Mouse (Mus musculus) macrophage (primary cell): Measurements from ENCODE around the gene Kcnf1. TPM values are rescaled to one million over a fixed set of nuclear protein-coding genes. Genes with fewer than 3 reads are reported as not detected.

Source experiments
- H3K27ac ChIP-seq: fragments of 350-480 bp; formaldehyde crosslinking; 2 replicates; pipeline ENCODE4 v1.9.0; 2021
- H3K36me3 ChIP-seq: fragments of 350-480 bp; formaldehyde crosslinking; 2 replicates; pipeline ENCODE4 v1.9.0; 2021; ENCODE audit errors: inconsistent target
- H3K4me3 ChIP-seq: fragments of 350-480 bp; formaldehyde crosslinking; 2 replicates; pipeline ENCODE4 v1.9.0; 2021; ENCODE audit errors: inconsistent target
- H3K79me2 ChIP-seq: fragments of 350-480 bp; formaldehyde crosslinking; 2 replicates; pipeline ENCODE4 v1.9.0; 2021; ENCODE audit errors: inconsistent target
- WGBS: methylation state at CpG from one replicate; pipeline ENCODE4 v1.1.7; 2026; ENCODE audit warnings: inconsistent platforms; ENCODE audit not compliant: missing documents; 5-methylcytosine and 5-hydroxymethylcytosine counted together
- polyA plus RNA-seq: library from polyadenylated mRNA; stranded (reverse); fragments of 250-400 nt; gene quantifications from 3 replicates; pipeline ENCODE4 v1.2.4, GENCODE M21; 2018; ENCODE audit warnings: inconsistent platforms

The Kcnf1 gene
- polyA plus RNA-seq, 1 experiment from 2014 or later: not detected

DNA sequence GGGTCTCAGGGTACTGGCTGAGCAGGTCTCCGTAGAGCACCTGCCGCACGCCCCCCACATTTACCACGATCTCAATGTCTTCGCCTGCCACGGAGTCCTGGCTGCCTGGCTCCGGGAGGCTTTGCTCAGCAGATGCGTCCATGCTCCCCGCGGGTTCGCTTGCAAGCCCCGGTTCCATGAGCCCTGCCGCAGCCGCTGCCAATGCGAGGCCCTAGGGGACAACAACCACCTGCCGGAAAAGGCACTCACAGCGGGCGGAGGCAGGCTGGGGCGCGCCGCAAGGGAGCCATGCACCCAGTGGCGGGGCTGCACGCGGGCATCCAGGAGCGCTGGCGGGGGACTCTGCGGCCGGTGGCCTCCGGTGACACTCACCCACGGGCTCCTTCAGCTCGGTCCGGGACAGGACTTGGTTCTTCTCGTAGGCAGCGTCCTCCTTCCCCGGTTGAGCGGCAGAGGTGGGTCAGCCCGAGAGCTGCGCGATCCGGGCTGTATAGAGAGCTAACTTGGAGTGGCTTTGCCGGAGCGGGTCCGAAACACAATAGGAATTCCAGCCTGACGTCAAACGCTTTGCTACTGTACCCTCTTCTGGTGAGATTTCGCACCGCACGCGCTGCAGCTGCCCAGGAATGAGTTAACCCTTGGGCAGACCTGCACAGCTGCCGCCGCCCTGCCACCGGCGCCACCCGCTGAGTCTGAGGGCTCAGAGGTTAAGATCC lies 489 bp downstream of the Kcnf1 start:
- Histone ChIP-seq H3K79me2 (no peaks in the 10 kb centered on the region), H3K27ac (no peak overlapping the region), H3K4me3 (no peak overlapping the region), H3K36me3 (no peaks in the 10 kb centered on the region)
- WGBS: 6% methylated on average over 40 of the region's 54 CpGs

DNA sequence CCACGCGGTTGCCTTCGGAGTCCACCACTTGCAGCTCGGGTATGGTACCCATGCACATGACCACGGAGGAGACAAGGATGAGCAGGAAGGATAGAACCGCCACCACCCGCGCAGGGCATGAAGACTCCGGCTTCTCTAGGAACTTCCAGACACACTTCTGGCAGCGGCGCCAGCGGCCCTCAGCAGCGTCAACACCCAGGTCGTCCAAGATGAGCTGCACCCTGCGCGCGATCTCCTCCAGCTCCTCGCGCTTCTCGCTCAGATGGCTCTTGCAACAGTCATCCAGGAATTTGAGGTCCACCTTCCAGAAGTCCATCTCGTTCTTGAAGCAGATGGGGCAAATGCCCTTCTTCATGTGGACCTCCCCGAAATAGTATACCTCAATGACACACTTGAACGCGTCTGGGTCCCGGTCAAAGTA lies 1.1 kb downstream of the Kcnf1 start:
- H3K36me3 ChIP-seq: no peaks in the 10 kb centered on the region
- H3K79me2 ChIP-seq: no peaks in the 10 kb centered on the region
- H3K4me3 ChIP-seq: no peak overlapping the region
- WGBS: 15% methylated on average over 23 of the region's 25 CpGs
- H3K27ac ChIP-seq: no peak overlapping the region

DNA sequence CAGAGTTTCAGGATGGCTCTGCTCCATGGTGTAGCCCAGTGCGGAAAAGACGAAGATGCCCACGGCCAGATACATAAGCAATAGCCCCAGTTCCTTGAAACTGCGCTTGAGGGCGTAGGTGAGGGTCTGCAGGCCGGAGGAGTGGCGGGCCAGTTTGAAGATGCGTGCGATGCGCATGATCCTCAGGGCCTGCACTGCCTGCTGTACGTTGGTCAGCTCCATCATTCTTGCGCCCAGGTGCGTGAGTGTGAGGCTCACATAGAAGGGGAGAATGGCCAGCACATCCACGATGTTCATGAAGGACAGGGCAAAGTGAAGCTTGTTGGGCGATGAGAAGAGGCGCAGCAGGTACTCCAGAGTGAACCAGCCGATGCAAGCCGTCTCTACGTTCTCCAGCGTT lies 1.6 kb downstream of the Kcnf1 start:
- 84% methylated on average over 18 of the region's 20 CpGs for WGBS
- H3K36me3 ChIP-seq: no peaks in the 10 kb centered on the region
- no peak overlapping the region for H3K4me3 ChIP-seq
- H3K27ac ChIP-seq: no peak overlapping the region
- no peaks in the 10 kb centered on the region for H3K79me2 ChIP-seq

DNA sequence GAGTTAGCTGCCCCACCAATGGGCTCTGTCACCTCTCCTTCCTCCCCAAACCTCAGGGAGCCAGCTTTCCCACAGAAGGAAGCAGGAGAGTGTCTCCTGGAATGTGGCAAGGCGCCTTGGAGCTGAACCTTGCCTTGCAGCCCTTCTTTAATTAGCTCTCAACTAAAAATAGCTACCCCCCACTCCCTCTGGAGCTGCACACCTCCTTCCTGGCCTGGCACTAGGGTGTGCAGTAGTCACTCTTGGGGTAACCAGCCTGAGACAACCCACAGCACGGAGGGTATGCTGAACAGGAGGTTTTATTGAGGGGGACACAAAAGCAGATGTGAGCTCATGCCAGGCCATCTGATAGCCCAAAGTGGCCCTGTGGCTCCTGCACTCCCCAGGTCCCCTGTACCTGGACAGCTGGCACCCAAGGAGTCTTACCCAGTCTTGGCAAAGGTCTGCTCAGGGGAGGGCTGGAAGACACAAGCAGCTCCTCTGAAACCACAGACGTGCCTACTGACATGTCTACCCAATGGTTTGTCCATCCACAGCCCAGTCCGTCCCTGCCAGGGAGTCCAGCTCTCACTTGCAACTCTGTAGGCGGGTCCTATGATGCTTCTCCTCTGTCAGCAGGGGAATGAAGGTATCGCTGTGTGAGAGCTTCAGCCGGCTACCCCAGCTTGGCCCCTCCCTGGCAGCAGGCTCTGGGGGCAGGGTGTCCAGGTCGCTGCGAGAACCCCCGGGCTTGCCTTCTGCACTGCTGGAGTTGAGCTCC lies 2.4 kb downstream of the Kcnf1 start:
- no peaks in the 10 kb centered on the region for H3K79me2 ChIP-seq
- 82% methylated on average over 10 of the region's 10 CpGs for WGBS
- no peak overlapping the region for H3K4me3 ChIP-seq
- no peaks in the 10 kb centered on the region for H3K36me3 ChIP-seq
- no peak overlapping the region for H3K27ac ChIP-seq

DNA sequence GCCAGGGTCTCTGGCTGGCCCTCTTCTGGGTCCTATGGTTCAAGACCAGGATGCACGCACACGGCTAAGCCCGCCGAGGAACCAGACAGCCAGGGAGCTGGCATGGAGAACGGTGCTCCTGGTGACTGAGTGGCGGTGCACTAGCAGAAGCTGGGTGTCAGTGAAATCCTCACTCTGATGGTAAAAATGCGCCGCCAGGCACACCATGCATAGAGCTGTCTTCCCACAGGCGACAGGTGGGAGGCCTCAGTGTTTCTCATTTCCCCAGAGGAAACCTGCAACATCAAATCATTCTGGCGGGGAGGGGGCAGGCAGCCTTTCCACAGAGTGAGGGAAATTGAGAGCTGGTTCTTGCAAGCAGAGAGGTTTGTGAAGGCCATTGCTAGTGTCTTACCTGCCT lies 6.3 kb downstream of the Kcnf1 start:
- Histone ChIP-seq H3K4me3 (no peak overlapping the region), H3K79me2 (no peaks in the 10 kb centered on the region), H3K27ac (no peak overlapping the region), H3K36me3 (no peaks in the 10 kb centered on the region)
- WGBS: 89% methylated on average over 10 of the region's 10 CpGs

DNA sequence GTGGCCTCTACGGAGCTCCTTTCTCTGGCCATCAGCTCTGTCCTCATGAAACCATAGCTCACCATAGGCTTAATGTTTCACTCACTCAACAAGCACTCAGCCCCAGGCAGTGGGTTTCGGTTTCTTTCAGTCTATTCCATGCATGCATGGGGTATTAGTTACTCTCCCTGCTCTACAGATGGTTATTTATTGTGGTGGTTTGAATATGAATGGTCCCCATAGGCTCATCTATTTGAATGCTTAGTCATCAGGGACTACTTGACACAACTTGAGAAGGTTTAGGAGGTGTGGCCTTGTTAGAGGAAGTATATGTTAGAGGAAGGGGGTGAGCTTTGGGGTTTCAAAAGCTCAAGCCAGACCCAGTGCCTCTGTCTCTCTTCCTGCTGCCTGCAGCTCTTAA lies 10.6 kb downstream of the Kcnf1 start:
- no peaks in the 10 kb centered on the region for H3K79me2 ChIP-seq
- no peak overlapping the region for H3K4me3 ChIP-seq
- WGBS: 94% methylated on average over 2 of the region's 2 CpGs
- no peaks in the 10 kb centered on the region for H3K36me3 ChIP-seq
- H3K27ac ChIP-seq: no peak overlapping the region

DNA sequence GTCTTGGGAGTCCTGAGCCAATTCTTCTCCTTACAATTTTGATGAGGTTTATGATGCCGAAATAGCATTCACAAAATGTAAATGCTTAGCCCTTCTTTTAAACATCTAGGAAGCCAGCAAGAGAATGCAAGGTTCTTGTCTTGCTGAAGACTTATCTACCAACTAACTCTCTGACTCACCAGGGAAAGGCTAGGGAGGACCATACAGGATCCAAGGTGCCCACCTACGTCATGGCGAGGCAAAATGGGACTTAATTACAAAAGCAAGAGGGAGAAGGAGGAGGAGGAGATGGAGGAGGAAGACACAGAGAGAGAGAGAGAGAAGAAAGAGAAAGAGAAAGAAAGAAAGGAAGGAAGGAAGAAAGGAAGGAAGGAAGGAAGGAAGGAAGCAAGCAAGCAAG lies 12.7 kb downstream of the Kcnf1 start:
- no peaks in the 10 kb centered on the region for H3K79me2 ChIP-seq
- WGBS: 90% methylated on average over 3 of the region's 3 CpGs
- H3K27ac ChIP-seq: no peak overlapping the region
- no peaks in the 10 kb centered on the region for H3K36me3 ChIP-seq
- no peak overlapping the region for H3K4me3 ChIP-seq

DNA sequence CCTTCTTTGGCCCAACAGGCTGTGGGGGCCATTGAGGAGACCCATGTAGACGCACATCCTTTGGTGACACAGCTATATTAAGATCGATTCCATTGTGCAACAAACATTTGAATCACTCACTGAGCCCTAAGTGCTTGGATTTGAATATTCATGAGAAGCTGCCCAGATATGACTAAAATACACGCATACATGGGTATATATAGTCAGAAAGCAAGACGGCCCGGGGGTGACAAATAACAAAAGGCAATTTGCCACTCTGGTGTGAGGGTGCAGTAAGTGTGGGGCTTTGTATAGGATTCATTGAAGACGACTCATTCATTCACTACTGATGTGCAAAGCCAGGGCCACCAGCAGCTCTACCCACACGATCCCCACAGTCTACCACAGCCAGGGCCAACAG lies 17.1 kb downstream of the Kcnf1 start:
- Histone ChIP-seq H3K27ac (no peak overlapping the region), H3K36me3 (no peaks in the 10 kb centered on the region), H3K79me2 (no peaks in the 10 kb centered on the region), H3K4me3 (no peak overlapping the region)
- 89% methylated on average over 7 of the region's 7 CpGs for WGBS

DNA sequence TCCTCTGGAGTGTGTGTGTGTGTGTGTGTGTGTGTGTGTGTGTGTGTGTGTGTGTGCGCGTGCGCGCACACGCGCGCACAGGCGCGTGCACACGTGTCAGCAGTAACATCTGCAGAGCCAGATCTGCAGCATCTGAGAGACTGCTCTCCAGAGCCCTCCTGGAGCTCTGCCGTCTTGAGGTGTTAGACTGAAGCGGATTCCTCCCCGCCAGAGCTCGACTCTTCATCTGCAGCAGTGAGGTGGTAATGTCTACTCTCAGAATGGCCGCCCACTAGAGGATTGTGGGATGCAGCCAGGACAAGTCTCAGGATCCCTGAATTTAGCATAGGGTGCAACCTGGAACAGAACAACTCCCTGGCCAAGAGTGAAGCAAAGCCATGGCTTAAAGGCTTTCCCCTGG lies 19.1 kb downstream of the Kcnf1 start:
- Histone ChIP-seq H3K4me3 (no peak overlapping the region), H3K79me2 (no peaks in the 10 kb centered on the region), H3K27ac (no peak overlapping the region), H3K36me3 (no peaks in the 10 kb centered on the region)
- WGBS: 91% methylated on average over 12 of the region's 15 CpGs

DNA sequence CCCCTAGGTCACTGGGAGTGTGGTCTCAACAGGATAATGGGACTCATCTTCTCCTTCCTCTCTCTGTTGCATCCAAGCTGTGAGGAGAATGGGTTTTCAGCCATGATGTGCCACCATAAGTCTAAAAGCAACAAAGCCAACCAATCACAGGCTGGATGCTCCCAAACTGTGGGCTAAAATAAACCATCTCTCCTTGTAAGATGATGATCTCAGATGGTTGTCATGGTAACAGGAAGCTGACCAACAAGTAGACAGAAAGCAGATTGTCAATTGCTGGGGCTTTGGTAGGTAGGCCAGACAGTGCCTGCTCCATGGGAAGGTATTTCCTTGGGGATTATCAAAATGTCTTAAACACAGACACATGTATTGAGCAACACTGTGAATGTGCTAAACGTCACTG lies 20.9 kb downstream of the Kcnf1 start:
- no peak overlapping the region for H3K27ac ChIP-seq
- no peaks in the 10 kb centered on the region for H3K36me3 ChIP-seq
- WGBS: 85% methylated on average over 1 of the region's 1 CpGs

DNA sequence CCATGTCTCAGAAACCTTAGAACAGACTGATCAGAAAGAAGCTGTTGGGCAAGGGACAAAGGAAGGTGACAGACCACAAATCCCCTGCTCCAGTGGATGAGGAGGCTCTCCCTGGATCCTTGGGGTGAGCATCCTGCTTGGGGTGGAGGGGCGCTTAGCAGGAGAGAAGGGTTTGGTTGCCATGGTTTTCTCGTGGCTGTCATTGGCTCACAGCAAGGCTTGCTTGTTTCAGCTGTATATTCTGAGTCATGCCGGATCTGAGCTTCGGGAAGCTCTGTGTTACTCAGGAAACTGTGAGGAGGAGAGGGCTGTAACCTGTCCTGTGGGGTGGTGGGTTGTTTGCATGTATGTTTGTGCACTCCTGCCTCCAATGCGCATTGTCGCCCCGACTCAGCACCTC lies 23.8 kb downstream of the Kcnf1 start:
- Histone ChIP-seq H3K4me3 (no peak overlapping the region), H3K27ac (no peak overlapping the region), H3K36me3 (no peaks in the 10 kb centered on the region), H3K79me2 (no peaks in the 10 kb centered on the region)
- WGBS: 79% methylated on average over 7 of the region's 7 CpGs

More for the DNA sequence above, 20.9 kb downstream of the Kcnf1 start:
- Histone ChIP-seq H3K79me2 (no peaks in the 10 kb centered on the region), H3K4me3 (no peak overlapping the region)

DNA sequence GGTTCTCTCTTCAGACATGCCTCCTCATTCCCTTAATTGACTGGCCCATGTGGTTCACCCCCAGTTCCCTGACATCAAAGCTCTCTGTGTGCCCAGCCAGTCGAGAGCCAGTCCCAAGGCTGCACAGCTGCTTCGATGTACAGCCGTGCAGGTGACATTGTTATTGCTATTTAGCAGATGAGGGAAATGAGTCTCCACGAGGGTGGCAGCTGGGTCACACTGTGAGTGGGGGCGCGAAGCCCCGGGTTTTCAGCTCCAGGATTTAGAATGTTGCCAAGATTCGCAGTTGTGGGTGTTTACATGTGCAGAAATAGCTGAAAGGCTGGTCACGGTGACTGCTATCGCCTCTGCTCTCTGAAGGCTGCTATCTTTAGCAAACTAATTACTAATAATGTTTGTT lies 27.8 kb downstream of the Kcnf1 start:
- no peak overlapping the region for H3K27ac ChIP-seq
- no peaks in the 10 kb centered on the region for H3K79me2 ChIP-seq
- no peak overlapping the region for H3K4me3 ChIP-seq
- no peaks in the 10 kb centered on the region for H3K36me3 ChIP-seq
- WGBS: 90% methylated on average over 10 of the region's 10 CpGs

DNA sequence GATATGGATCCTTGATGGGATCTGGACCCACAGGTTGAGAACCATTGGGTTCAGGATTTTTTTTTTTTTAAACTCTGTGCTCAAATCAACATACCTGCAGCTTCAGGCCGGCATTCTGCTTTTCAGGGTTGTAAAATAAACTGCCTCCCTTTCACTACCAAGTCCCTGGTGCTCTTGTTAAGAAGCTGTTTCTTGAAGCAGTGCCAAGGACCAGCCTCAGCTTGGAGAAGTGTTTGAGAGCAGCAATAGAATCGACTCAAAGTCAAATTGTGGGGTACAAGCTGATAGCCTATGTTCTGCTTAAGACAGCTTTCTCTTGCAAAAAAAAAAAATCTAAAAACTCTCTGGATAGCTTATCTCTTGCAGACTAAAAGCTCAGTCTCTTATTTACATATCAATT lies 34.9 kb downstream of the Kcnf1 start:
- Histone ChIP-seq H3K27ac (no peak overlapping the region), H3K4me3 (no peak overlapping the region), H3K79me2 (no peaks in the 10 kb centered on the region), H3K36me3 (no peaks in the 10 kb centered on the region)
- WGBS: 33% methylated on average over 2 of the region's 2 CpGs

DNA sequence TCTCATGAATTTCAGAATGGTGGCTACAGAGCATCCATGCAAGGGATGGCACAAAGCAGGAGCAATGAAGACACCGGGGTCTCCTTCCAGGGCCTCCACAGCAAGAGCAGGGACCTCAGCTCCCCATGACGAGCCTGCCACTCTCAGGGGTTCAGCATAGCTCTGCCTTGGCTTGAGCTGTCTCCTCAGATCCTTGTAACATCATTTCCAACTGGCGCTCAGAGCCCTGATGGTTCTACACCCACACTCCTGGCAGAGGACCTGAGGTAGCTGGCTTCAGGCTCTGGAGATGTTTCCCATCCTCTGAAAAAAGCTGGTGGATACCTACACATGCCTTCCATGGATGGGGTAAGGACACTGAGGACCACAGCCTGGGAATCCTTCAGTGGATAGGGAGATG lies 36.3 kb downstream of the Kcnf1 start:
- Histone ChIP-seq H3K36me3 (no peaks in the 10 kb centered on the region), H3K4me3 (no peak overlapping the region), H3K27ac (no peak overlapping the region), H3K79me2 (no peaks in the 10 kb centered on the region)
- 79% methylated on average over 3 of the region's 3 CpGs for WGBS

DNA sequence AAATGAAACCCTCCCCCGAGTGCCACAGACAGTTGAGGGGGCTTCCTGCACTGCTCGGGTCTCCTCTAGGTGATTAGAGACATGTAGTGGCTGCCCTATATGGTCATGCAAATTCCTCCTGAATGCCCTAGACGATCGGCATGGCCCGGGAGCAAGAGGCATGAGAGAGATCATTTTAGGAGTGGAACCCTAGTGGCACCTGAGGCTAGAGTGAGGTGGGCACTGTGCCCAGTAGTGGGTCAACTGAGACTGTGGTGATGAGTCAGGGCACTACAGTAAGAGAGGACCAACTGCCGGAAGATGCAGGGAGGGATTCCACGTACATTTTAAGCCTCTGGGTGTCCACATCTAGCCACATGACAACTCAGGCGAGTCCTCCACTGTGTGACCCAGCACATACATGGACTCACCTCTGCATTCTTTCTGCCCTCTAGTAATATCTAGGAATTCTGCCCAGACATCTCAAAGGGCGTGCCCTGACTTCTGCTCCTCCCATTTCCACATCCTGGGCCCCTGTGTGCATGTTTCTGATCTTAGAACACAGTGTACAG lies 42.1 kb downstream of the Kcnf1 start:
- WGBS: 79% methylated on average over 9 of the region's 9 CpGs
- Histone ChIP-seq H3K4me3 (no peak overlapping the region), H3K36me3 (no peaks in the 10 kb centered on the region), H3K79me2 (no peaks in the 10 kb centered on the region), H3K27ac (no peak overlapping the region)
